Mouse (Mus musculus): ENCODE data around the gene Pdzrn3.

GRCm38 (mm10) chr6:101269335-101270094 lies 108.2 kb downstream of the Pdzrn3 start:
- TF ChIP-seq CTCF (IDR thresholded peaks at IDR 0.05; ENCODE audit: borderline replicate concordance, extremely low read depth, insufficient read depth, insufficient read length) (no peak), POLR2A (IDR thresholded peaks at IDR 0.05; ENCODE audit: borderline replicate concordance, extremely low read depth, insufficient read depth, insufficient read length, poor library complexity, severe bottlenecking) (no peak)

All from brain, embryonic 14.5 days (tissue).